Mouse (Mus musculus): ENCODE results near the gene Casp6.

DNA sequence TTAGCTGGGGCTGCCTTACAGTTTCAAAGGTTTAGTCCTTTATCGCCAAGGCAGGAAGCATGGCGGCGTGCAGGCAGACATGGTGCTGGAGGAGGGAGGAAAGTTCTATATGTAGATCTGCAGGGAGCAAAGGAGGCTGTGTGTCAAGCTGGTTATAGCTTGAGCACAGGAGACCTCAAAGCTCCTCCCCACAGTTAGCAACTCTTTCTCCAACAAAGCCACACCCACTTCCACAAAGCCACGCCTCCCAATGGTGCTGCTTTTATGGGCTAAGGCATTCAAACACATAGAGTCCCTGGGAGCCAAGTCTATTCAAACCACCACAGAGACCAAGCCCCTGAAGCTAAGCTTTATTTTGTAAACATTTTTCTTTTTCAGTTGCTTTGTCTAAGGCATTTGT is 2.3 kb upstream of the Casp6 start:
- TF ChIP-seq EP300 (IDR thresholded peaks at IDR 0.05; ENCODE audit: insufficient read depth, low read depth, low read length) (no peak), POLR2A (IDR thresholded peaks at IDR 0.05; ENCODE audit: insufficient read depth, low read depth, low read length) (no peak), CTCF (IDR thresholded peaks at IDR 0.05) (no peak)

Data from heart, adult 2 months (tissue).